Mouse (Mus musculus) forebrain, embryonic 12.5 days (tissue): Measurements from ENCODE around the gene Gk5. TPM values are rescaled to one million over a fixed set of nuclear protein-coding genes. Genes with fewer than 3 reads are reported as not detected.
"Not testable (repeated sequence)": the region's sequence is repeated elsewhere in the genome, so short reads cannot be mapped to it uniquely, and the experiment has no call there.

Source experiments
- ATAC-seq: fragments of 200-750 bp; cut with Nextera tagmentation; 2 replicates; pipeline ENCODE4 v1.8.0; 2017; ENCODE audit warnings: moderate TSS enrichment; ENCODE audit not compliant: low FRiP score
- H3K27ac ChIP-seq: fragments of 300-500 bp; sonication (generic); 2 replicates; pipeline ENCODE4 v1.5.1; 2016; ENCODE audit warnings: mild to moderate bottlenecking
- H3K27me3 ChIP-seq: fragments of 300-500 bp; sonication (generic); 2 replicates; pipeline ENCODE4 v1.6.1; 2016; ENCODE audit warnings: mild to moderate bottlenecking
- H3K36me3 ChIP-seq: fragments of 300-500 bp; sonication (generic); replicated peaks from 2 replicates; pipeline ENCODE4 v1.6.1; 2016; ENCODE audit warnings: mild to moderate bottlenecking
- H3K4me1 ChIP-seq: fragments of 300-500 bp; sonication (generic); 2 replicates; pipeline ENCODE4 v1.6.1; 2016
- H3K4me2 ChIP-seq: fragments of 300-500 bp; sonication (generic); 2 replicates; pipeline ENCODE4 v1.6.1; 2016; ENCODE audit warnings: mild to moderate bottlenecking, moderate library complexity
- H3K4me3 ChIP-seq: fragments of 300-500 bp; sonication (generic); replicated peaks from 2 replicates; pipeline ENCODE4 v1.5.1; 2016; ENCODE audit warnings: mild to moderate bottlenecking
- H3K9ac ChIP-seq: fragments of 300-500 bp; sonication (generic); 2 replicates; pipeline ENCODE4 v1.6.1; 2016; ENCODE audit warnings: mild to moderate bottlenecking
- H3K9me3 ChIP-seq: fragments of 300-500 bp; sonication (generic); 2 replicates; pipeline ENCODE4 v1.6.1; 2016
- WGBS: fragments of 180-500 bp; shearing (Covaris S2); methylation state at CpG from one replicate; pipeline ENCODE4 v1.1.7; 2016; 5-methylcytosine and 5-hydroxymethylcytosine counted together
- polyA plus RNA-seq: library from polyadenylated mRNA; unstranded; fragments of >200 nt; fragmentation: Nextera tagmentation; extraction: Ambion mirVana; gene quantifications from 2 replicates; pipeline ENCODE4 v1.2.1, GENCODE M21; 2016

Gk5 gene
- polyA plus RNA-seq, 1 experiment from 2014 or later: 4.3 TPM

GRCm38 (mm10) chr9:96158431-96158830 lies 39.3 kb downstream of the Gk5 start:
- H3K27me3 ChIP-seq: no peaks in the 10 kb centered on the region
- no peak for ATAC-seq
- H3K9ac ChIP-seq: no peak overlapping the region
- H3K9me3 ChIP-seq: no peaks in the 10 kb centered on the region
- 53% methylated on average over 4 of the region's 4 CpGs for WGBS
- H3K4me1 ChIP-seq: no peaks in the 10 kb centered on the region
- no peak overlapping the region for H3K4me3 ChIP-seq
- H3K36me3 ChIP-seq: no peaks in the 10 kb centered on the region
- H3K27ac ChIP-seq: no peak overlapping the region
- no peak overlapping the region for H3K4me2 ChIP-seq

DNA sequence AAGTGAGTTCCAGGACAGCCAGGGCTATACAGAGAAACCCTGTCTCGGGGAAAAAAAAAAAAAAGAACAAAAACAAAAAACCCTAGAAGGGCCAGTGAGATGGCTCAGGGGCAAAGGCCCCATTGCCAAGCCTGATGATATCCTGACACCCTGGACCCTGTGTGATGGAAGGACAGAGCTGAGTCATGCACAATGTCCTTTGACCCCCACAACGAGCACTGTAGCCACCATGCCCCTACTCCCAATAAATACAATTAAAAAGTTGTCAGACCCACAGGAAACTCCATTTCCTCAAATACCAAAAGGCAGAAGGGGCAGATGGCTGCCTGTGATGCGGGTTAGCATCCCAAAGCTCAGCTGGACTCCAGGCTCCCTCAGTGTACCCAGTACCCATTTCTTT lies 39.9 kb downstream of the Gk5 start:
- no peak for ATAC-seq
- H3K36me3 ChIP-seq: no peaks in the 10 kb centered on the region

GRCm38 (mm10) chr9:96160767-96161166 lies 41.6 kb downstream of the Gk5 start:
- no peak overlapping the region for H3K4me2 ChIP-seq
- no peak for ATAC-seq
- no peak overlapping the region for H3K9ac ChIP-seq
- H3K4me1 ChIP-seq: no peaks in the 10 kb centered on the region
- WGBS: 75% methylated on average over 3 of the region's 3 CpGs
- H3K27me3 ChIP-seq: no peaks in the 10 kb centered on the region
- no peak overlapping the region for H3K27ac ChIP-seq
- no peak overlapping the region for H3K4me3 ChIP-seq
- no peaks in the 10 kb centered on the region for H3K9me3 ChIP-seq
- H3K36me3 ChIP-seq: no peaks in the 10 kb centered on the region

More for the DNA sequence above, 39.9 kb downstream of the Gk5 start:
- Histone ChIP-seq H3K4me2 (no peak overlapping the region), H3K4me3 (no peak overlapping the region), H3K27ac (no peak overlapping the region), H3K9me3 (no peaks in the 10 kb centered on the region), H3K4me1 (no peaks in the 10 kb centered on the region), H3K27me3 (no peaks in the 10 kb centered on the region), H3K9ac (no peak overlapping the region)
- WGBS: 77% methylated on average over 3 of the region's 3 CpGs

DNA sequence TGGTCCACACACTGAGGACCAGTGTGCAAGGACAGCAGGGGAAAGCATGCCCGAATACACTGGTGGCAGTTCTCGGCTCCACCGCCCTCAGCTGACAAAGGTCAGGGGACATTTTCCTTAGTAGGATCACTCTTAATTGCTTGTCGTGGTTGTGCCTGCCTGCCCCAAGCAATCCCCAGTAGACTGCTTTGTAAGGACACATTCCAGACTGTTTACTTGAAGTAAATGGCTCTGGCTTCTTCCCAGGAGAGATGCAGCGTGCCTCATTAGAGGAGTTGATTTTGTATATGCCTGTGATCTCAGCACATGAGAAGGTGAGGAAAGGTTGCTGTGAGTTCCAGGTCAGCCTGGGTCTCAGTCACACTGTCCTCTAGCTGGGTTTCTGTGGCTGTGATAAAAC lies 43.3 kb downstream of the Gk5 start:
- Histone ChIP-seq H3K36me3 (no peaks in the 10 kb centered on the region), H3K9ac (no peak overlapping the region), H3K4me1 (peaks cover 2% of the 10 kb centered on the region; the same call in 1 of the 2 replicates), H3K9me3 (no peaks in the 10 kb centered on the region), H3K27me3 (no peaks in the 10 kb centered on the region), H3K4me3 (no peak overlapping the region), H3K4me2 (no peak overlapping the region), H3K27ac (no peak overlapping the region)
- ATAC-seq: no peak
- WGBS: 76% methylated on average over 5 of the region's 5 CpGs

- WGBS: 96% methylated on average over 7 of the region's 7 CpGs
- Histone ChIP-seq H3K36me3 (no peaks in the 10 kb centered on the region), H3K4me3 (no peak overlapping the region), H3K27me3 (no peaks in the 10 kb centered on the region), H3K9ac (no peak overlapping the region), H3K27ac (no peak overlapping the region), H3K4me1 (peaks cover 3% of the 10 kb centered on the region; the same call in 1 of the 2 replicates), H3K4me2 (no peak overlapping the region), H3K9me3 (no peaks in the 10 kb centered on the region)
- ATAC-seq: no peak
Observed at GRCm38 (mm10) chr9:96163443-96163842, 44.3 kb downstream of the Gk5 start.

DNA sequence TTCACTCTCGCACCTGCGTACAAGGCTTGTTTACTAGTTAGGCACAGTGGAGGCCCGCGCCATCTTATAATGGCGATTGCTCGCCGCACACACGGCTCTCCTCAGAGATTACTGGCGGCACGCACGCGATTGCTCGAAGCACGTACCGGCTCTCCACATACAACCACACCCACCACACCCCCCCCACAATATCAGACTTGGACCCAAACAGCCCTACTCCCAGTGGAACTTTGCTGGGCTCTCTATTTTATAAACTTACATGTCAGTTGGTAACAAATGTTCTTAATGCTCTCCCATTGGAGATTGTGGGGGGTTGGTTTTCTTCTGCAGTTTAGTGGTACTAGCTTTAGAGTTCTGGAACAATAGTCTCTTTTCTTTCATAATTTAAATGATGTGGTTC lies 44.8 kb downstream of the Gk5 start:
- not testable (repeated sequence) for H3K4me2 ChIP-seq, H3K27ac ChIP-seq, H3K9ac ChIP-seq, H3K27me3 ChIP-seq, H3K4me3 ChIP-seq, H3K36me3 ChIP-seq, H3K9me3 ChIP-seq, H3K4me1 ChIP-seq, ATAC-seq
- 99% methylated on average over 15 of the region's 15 CpGs for WGBS

DNA sequence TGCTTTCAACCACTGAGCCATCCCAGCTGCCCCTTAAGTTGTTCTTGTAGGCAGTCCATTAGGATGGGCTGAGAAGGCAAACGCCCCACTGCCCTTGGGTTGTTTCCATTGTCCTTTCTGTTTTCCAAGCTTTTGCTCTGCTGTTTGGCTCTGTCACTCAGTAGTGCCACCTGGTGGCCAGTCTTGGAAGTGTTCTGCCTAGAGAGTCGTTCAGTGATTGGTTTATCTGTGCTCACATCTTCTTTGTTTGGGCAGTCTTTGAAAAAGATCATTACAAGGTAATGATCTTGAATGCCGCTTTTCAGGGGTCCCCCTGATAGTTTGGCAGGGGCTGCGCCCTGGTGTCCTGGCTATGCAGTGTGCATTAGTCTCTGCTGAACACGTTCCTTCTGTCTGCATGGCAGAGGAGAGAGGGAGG lies 48.0 kb downstream of the Gk5 start:
- no peak; the same call in 1 of the 2 replicates for ATAC-seq
- Histone ChIP-seq H3K36me3 (no peaks in the 10 kb centered on the region), H3K4me1 (peaks cover 3% of the 10 kb centered on the region; the same call in 1 of the 2 replicates), H3K4me2 (no peak overlapping the region), H3K9me3 (no peaks in the 10 kb centered on the region), H3K27me3 (no peaks in the 10 kb centered on the region), H3K9ac (no peak overlapping the region), H3K4me3 (no peak overlapping the region), H3K27ac (no peak overlapping the region)
- WGBS: 10% methylated on average over 5 of the region's 5 CpGs

- WGBS: 66% methylated on average over 3 of the region's 3 CpGs
- Histone ChIP-seq H3K27me3 (no peaks in the 10 kb centered on the region), H3K4me3 (no peak overlapping the region), H3K4me1 (peaks cover 3% of the 10 kb centered on the region; the same call in 1 of the 2 replicates), H3K9ac (no peak overlapping the region), H3K9me3 (no peaks in the 10 kb centered on the region), H3K27ac (no peak overlapping the region), H3K4me2 (no peak overlapping the region), H3K36me3 (no peaks in the 10 kb centered on the region)
- ATAC-seq: no peak
Observed at GRCm38 (mm10) chr9:96170600-96170999, 51.4 kb downstream of the Gk5 start.

DNA sequence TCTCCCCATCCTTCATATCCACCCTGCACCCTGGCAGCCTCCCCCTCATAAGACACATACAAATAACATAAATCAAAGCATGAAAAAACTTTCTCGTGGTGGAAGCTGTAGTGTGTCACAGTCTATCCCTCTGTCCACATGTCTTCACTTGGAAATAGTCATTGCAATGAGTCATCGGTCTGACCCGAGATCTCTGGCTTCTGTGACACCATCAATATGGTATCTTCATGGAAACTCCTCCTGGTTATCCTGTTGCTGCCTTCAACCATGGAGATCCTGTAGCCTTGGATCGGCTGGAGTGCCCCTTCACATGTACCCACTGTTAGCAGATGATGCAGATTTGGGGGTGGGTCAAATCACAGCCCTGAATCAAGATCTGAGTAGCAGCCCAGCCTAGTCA lies 65.7 kb downstream of the Gk5 start:
- ATAC-seq: no peak
- WGBS: 88% methylated on average over 4 of the region's 4 CpGs
- Histone ChIP-seq H3K9ac (no peak overlapping the region), H3K4me1 (no peaks in the 10 kb centered on the region), H3K9me3 (no peaks in the 10 kb centered on the region), H3K36me3 (no peaks in the 10 kb centered on the region), H3K27me3 (no peaks in the 10 kb centered on the region), H3K4me3 (no peak overlapping the region), H3K4me2 (no peak overlapping the region), H3K27ac (no peak overlapping the region)

GRCm38 (mm10) chr9:96186701-96187100 lies 67.5 kb downstream of the Gk5 start:
- no peaks in the 10 kb centered on the region for H3K36me3 ChIP-seq
- H3K27me3 ChIP-seq: no peaks in the 10 kb centered on the region
- no peak overlapping the region for H3K4me2 ChIP-seq
- 81% methylated on average over 7 of the region's 7 CpGs for WGBS
- H3K4me1 ChIP-seq: no peaks in the 10 kb centered on the region
- no peak overlapping the region for H3K9ac ChIP-seq
- no peak overlapping the region for H3K27ac ChIP-seq
- H3K9me3 ChIP-seq: no peaks in the 10 kb centered on the region
- no peak overlapping the region for H3K4me3 ChIP-seq
- no peak for ATAC-seq

DNA sequence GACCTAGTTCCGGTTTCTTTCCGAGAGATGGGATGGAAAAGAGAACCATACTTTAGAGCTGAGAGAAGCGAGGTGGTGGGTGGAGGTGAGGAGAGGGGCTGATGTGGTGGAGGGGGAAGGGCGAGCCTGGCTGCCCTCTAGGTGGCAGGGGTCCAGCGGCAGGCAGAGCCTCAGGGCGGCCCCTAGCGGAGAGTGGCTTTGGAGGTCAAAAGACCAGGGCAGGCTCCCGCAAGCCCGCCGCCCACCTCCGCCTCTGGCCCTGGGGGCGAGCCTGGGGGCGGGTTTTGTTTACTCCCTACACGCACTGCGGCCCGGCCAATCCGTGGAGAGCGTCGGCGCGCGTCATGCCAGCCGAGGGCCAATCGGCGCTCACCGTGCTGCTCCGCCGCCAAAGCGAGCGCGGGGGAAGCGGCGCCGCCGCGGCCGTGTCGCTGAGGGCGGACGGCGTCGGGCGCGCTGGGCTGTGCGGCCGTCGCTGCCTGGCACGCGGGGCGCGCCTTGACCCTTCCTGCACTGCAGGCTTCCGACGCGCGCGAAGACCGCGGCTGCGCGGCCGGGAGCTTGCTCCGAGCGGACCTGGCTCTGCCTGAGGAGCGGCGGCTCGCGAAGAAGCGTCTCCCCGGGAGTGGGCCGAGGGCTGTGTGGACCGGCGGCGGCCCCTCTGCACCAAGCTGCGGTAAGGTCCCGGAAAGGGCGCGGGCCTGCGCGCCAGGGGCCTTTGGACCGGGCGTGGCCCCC lies 76.9 kb downstream of the Gk5 start, which contains the start of gene Tfdp2:
Tfdp2 (plus strand) TSS at position 391 of the 738 bp plus-strand sequence.
- Histone ChIP-seq H3K27ac (peak within 1 kb of the TSS; percentile 75; the same call in 1 of the 2 replicates), H3K27me3 (no peaks in the 10 kb centered on the region), H3K9ac (peak within 1 kb of the TSS; percentile 81), H3K9me3 (no peaks in the 10 kb centered on the region), H3K4me3 (peak within 1 kb of the TSS; percentile 78), H3K4me1 (peaks cover 15% of the 10 kb centered on the region), H3K36me3 (no peaks in the 10 kb centered on the region), H3K4me2 (peak within 1 kb of the TSS; percentile 98)
- WGBS: under 1% methylated on average over 40 of the region's 81 CpGs
- ATAC-seq: peak; percentile 99

DNA sequence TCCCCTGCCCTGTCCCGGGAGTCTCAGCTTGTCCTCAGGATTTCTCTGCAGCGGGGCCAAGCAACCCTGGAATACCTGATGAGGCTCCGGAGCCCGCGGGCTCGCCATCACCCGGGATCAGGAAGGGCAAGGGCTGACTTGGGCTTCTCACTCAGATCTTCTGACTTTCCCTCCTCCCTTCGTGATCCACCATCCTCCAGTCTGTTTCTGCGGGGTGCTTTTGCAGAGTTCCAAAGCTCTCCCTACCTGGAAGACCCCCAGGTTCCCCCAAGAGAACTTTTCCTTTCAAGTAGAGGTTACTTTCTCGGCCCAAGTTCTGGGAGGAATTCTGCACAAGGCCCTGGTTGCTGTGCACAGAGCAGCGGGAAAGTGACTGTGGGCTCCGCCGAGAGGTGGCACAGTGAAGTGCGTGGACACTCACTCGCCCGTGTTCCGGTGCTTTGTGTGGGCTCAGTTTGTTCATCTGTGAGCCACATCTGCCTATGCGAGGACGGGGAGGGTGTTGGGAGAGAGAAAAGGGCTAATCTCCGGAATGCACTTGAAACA lies 77.5 kb downstream of the Gk5 start:
- H3K4me3 ChIP-seq: peak overlapping the region; percentile 78
- peak overlapping the region; percentile 98 for H3K4me2 ChIP-seq
- H3K36me3 ChIP-seq: no peaks in the 10 kb centered on the region
- WGBS: under 1% methylated on average over 20 of the region's 20 CpGs
- no peaks in the 10 kb centered on the region for H3K27me3 ChIP-seq
- no peaks in the 10 kb centered on the region for H3K9me3 ChIP-seq
- peak overlapping the region; percentile 75; the same call in 1 of the 2 replicates for H3K27ac ChIP-seq
- no peak for ATAC-seq
- H3K4me1 ChIP-seq: peaks cover 15% of the 10 kb centered on the region
- peak overlapping the region; percentile 81 for H3K9ac ChIP-seq

GRCm38 (mm10) chr9:96197806-96198205 lies 78.6 kb downstream of the Gk5 start:
- H3K9me3 ChIP-seq: no peaks in the 10 kb centered on the region
- no peak overlapping the region for H3K27ac ChIP-seq
- WGBS: 78% methylated on average over 9 of the region's 9 CpGs
- ATAC-seq: no peak
- no peaks in the 10 kb centered on the region for H3K36me3 ChIP-seq
- no peak overlapping the region for H3K4me3 ChIP-seq
- H3K27me3 ChIP-seq: no peaks in the 10 kb centered on the region
- H3K9ac ChIP-seq: no peak overlapping the region
- H3K4me2 ChIP-seq: peak overlapping the region; percentile 98; the same call in 1 of the 2 replicates
- H3K4me1 ChIP-seq: peaks cover 15% of the 10 kb centered on the region
